Mouse (Mus musculus) C2C12 (cell line): ENCODE measurements at regions not wholly inside any gene's neighbourhood (a gene's known extent, or its start where the extent isn't known, plus 50 kb on each side); places are given as distances from the start of the nearest gene placed in this dataset.

Experiments used
- H3K27me3 ChIP-seq: one replicate; pipeline ENCODE4 v1.6.1; 2011; ENCODE audit not compliant: control insufficient read depth, insufficient read depth, insufficient read length
- H3K36me3 ChIP-seq: one replicate; pipeline ENCODE4 v1.6.1; 2011; ENCODE audit not compliant: control insufficient read depth, insufficient read depth
- H3K4me3 ChIP-seq: one replicate; pipeline ENCODE4 v1.5.1; 2011; ENCODE audit warnings: mild to moderate bottlenecking, control low read depth; ENCODE audit not compliant: poor library complexity, insufficient read depth, severe bottlenecking
- H3K79me2 ChIP-seq: one replicate; pipeline ENCODE4 v1.6.1; 2011; ENCODE audit not compliant: control insufficient read depth, insufficient read depth
- H3K79me3 ChIP-seq: one replicate; pipeline ENCODE4 v1.6.1; 2011; ENCODE audit warnings: low read depth, control low read depth
- H3ac ChIP-seq: one replicate; pipeline ENCODE3; 2011; ENCODE audit warnings: low read depth; ENCODE audit not compliant: control insufficient read depth, insufficient read length
- CEBPB ChIP-seq: IDR thresholded peaks from one replicate; pipeline ENCODE4 v1.6.1; 2011; ENCODE audit warnings: low read depth, mild to moderate bottlenecking, control low read depth, moderate library complexity
- CTCF ChIP-seq: IDR thresholded peaks from one replicate; pipeline ENCODE4 v1.5.1; 2011; ENCODE audit not compliant: control insufficient read depth, insufficient read depth, insufficient read length
- FOSL1 ChIP-seq: IDR thresholded peaks from one replicate; pipeline ENCODE4 v1.8.0; 2011; ENCODE audit warnings: mild to moderate bottlenecking, low read length; ENCODE audit not compliant: poor library complexity, insufficient read depth, severe bottlenecking
- MAX ChIP-seq: IDR thresholded peaks from one replicate; pipeline ENCODE4 v1.6.1; 2011; ENCODE audit warnings: mild to moderate bottlenecking, control low read depth
- MYOD1 ChIP-seq: IDR thresholded peaks from one replicate; pipeline ENCODE4 v1.6.1; 2011; ENCODE audit warnings: low read depth; ENCODE audit not compliant: control insufficient read depth, insufficient read length
- MYOG ChIP-seq: IDR thresholded peaks from one replicate; pipeline ENCODE4 v1.6.1; 2011; ENCODE audit not compliant: control insufficient read depth, insufficient read length; ENCODE audit errors: extremely low read depth
- USF1 ChIP-seq: IDR thresholded peaks from one replicate; pipeline ENCODE4 v1.6.1; 2011; ENCODE audit warnings: low read depth, mild to moderate bottlenecking, control low read depth, moderate library complexity

GRCm38 (mm10) chr9:61031699-61032447 is 237.5 kb downstream of the Uaca start:
- TF ChIP-seq MYOD1 (no peak), USF1 (no peak), MYOG (no peak), CEBPB (no peak), FOSL1 (no peak), MAX (no peak), CTCF (no peak)
- Histone ChIP-seq H3ac (no peak overlapping the region), H3K27me3 (peaks cover 44% of the 10 kb centered on the region), H3K36me3 (no peaks in the 10 kb centered on the region), H3K79me2 (no peaks in the 10 kb centered on the region), H3K4me3 (no peak overlapping the region), H3K79me3 (no peaks in the 10 kb centered on the region)

GRCm38 (mm10) chr9:61032448-61033433 is 238.4 kb downstream of the Uaca start:
- Histone ChIP-seq H3K36me3 (no peaks in the 10 kb centered on the region), H3K4me3 (no peak overlapping the region), H3K79me2 (no peaks in the 10 kb centered on the region), H3K79me3 (no peaks in the 10 kb centered on the region), H3ac (no peak overlapping the region), H3K27me3 (peaks cover 44% of the 10 kb centered on the region)
- TF ChIP-seq MYOG (no peak), MAX (no peak), MYOD1 (no peak), CEBPB (no peak), CTCF (no peak), FOSL1 (no peak), USF1 (no peak)

- peaks cover 41% of the 10 kb centered on the region for H3K27me3 ChIP-seq
- H3ac ChIP-seq: no peak overlapping the region
- no peaks in the 10 kb centered on the region for H3K79me3 ChIP-seq
- no peaks in the 10 kb centered on the region for H3K79me2 ChIP-seq
- no peak overlapping the region for H3K4me3 ChIP-seq
- TF ChIP-seq MAX: no peak
- no peak for TF ChIP-seq MYOD1
- TF ChIP-seq CTCF: no peak
- no peak for TF ChIP-seq FOSL1
- TF ChIP-seq USF1: no peak
- TF ChIP-seq CEBPB: no peak
- TF ChIP-seq MYOG: no peak
- no peaks in the 10 kb centered on the region for H3K36me3 ChIP-seq
Measured at GRCm38 (mm10) chr9:61033593-61033992, 239.3 kb downstream of the Uaca start.

GRCm38 (mm10) chr9:61042063-61042462 is 247.7 kb downstream of the Uaca start:
- TF ChIP-seq FOSL1 (no peak), MYOD1 (no peak), CEBPB (no peak), USF1 (no peak), CTCF (no peak), MYOG (no peak)
- Histone ChIP-seq H3K27me3 (peaks cover 16% of the 10 kb centered on the region), H3K79me3 (no peaks in the 10 kb centered on the region), H3K79me2 (no peaks in the 10 kb centered on the region), H3ac (no peak overlapping the region), H3K36me3 (no peaks in the 10 kb centered on the region), H3K4me3 (no peak overlapping the region)

GRCm38 (mm10) chr9:61044983-61045382 is 250.6 kb downstream of the Uaca start:
- Histone ChIP-seq H3K79me3 (no peaks in the 10 kb centered on the region), H3ac (no peak overlapping the region), H3K36me3 (no peaks in the 10 kb centered on the region), H3K4me3 (no peak overlapping the region), H3K79me2 (no peaks in the 10 kb centered on the region), H3K27me3 (peaks cover 15% of the 10 kb centered on the region)
- TF ChIP-seq MYOD1: no peak
- TF ChIP-seq MYOG: no peak
- TF ChIP-seq MAX: no peak
- TF ChIP-seq CTCF: no peak
- TF ChIP-seq CEBPB: no peak
- no peak for TF ChIP-seq USF1
- no peak for TF ChIP-seq FOSL1
